Mouse (Mus musculus): ENCODE measurements around the gene Abraxas1. TPM values are rescaled to one million over a fixed set of nuclear protein-coding genes. Genes with fewer than 3 reads are reported as not detected.

The Abraxas1 gene
- polyA plus RNA-seq (2011; ENCODE audit: insufficient read depth, insufficient read length, low replicate concordance, missing spikeins): 6.3 and 9.9 TPM in 2 replicates

GRCm38 (mm10) chr5:100820483-100821184, at the start of gene Abraxas1:
TSS of gene Abraxas1 (minus strand) at chr5:100820965.
- H3K4me3 ChIP-seq (replicated peaks; ENCODE audit: control insufficient read depth, low read depth, low read length): peak within 1 kb of the TSS; percentile 79
- H3K27ac ChIP-seq (ENCODE audit: control insufficient read depth, insufficient read depth, low read depth, low read length, poor library complexity): peak within 1 kb of the TSS; percentile 80
- TF ChIP-seq POLR2A (IDR thresholded peaks at IDR 0.05; ENCODE audit: borderline replicate concordance, control insufficient read depth, low read depth, low read length): peak; percentile 98
- TF ChIP-seq CTCF (IDR thresholded peaks at IDR 0.05; ENCODE audit: control insufficient read depth, insufficient read depth, low read length): 0 out of 2 replicates have a peak, but pooled peaks have one; percentile 9
- under 1% methylated on average over 63 of the region's 63 CpGs for WGBS
- no peaks in the 10 kb centered on the region for H3K4me1 ChIP-seq (ENCODE audit: control insufficient read depth, insufficient read depth, low read length)

GRCm38 (mm10) chr5:100869197-100869895, 48.6 kb upstream of the Abraxas1 start:
- peaks cover 2% of the 10 kb centered on the region; the same call in 1 of the 2 replicates for H3K4me1 ChIP-seq (ENCODE audit: control insufficient read depth, insufficient read depth, low read length)
- WGBS: 65% methylated on average over 4 of the region's 4 CpGs
- H3K4me3 ChIP-seq (replicated peaks; ENCODE audit: control insufficient read depth, low read depth, low read length): no peak overlapping the region
- no peak overlapping the region for H3K27ac ChIP-seq (ENCODE audit: control insufficient read depth, insufficient read depth, low read depth, low read length, poor library complexity)
- TF ChIP-seq POLR2A (IDR thresholded peaks at IDR 0.05; ENCODE audit: borderline replicate concordance, control insufficient read depth, low read depth, low read length) (no peak), CTCF (IDR thresholded peaks at IDR 0.05; ENCODE audit: control insufficient read depth, insufficient read depth, low read length) (no peak)

DNA sequence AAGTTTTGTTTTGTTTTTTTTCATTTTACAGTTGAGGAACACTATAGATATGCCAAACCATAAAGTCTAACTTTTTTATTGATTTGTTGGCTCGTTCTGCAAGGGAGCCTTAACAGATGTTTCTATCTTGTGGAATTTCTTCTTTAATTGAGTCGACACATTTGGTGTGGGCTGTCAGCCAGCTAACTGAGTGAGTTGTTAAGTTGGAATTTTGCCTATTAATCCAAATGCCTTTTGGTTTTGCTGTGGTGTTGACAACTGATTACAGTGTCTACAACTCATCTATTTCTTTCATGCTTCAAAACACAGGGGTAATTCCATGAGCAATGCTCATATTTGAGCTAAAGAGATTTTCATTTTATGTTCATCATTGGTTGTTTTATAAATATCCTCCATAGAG, 45.4 kb upstream of the Abraxas1 start:
- H3K4me1 ChIP-seq (ENCODE audit: control insufficient read depth, insufficient read depth, low read length): no peaks in the 10 kb centered on the region; the same call in 1 of the 2 replicates
- TF ChIP-seq POLR2A (IDR thresholded peaks at IDR 0.05; ENCODE audit: borderline replicate concordance, control insufficient read depth, low read depth, low read length) (no peak), CTCF (IDR thresholded peaks at IDR 0.05; ENCODE audit: control insufficient read depth, insufficient read depth, low read length) (no peak)
- WGBS: 56% methylated on average over 2 of the region's 2 CpGs
- H3K27ac ChIP-seq (ENCODE audit: control insufficient read depth, insufficient read depth, low read depth, low read length, poor library complexity): no peak overlapping the region
- H3K4me3 ChIP-seq (replicated peaks; ENCODE audit: control insufficient read depth, low read depth, low read length): no peak overlapping the region

DNA sequence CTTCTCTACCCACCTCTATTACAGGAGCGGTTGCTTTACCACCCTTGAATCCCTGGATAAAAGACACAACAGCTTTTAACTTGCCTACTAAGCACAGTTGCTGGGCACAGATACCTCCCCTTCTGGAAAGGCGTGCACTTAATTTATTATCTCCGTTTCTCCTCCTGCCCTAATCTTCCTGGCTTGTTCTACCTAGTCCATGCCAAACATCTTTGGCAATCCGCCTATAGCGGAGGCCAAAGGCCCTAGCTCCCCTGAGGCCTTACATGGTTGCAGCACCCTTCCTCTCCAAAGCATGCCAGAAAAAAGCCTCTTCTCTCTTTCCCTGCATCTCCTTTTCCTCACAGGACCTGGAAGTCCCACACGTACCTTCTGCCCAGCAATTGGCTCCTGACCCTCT, 43.7 kb upstream of the Abraxas1 start:
- H3K4me3 ChIP-seq (replicated peaks; ENCODE audit: control insufficient read depth, low read depth, low read length): no peak overlapping the region
- WGBS: 80% methylated on average over 6 of the region's 6 CpGs
- TF ChIP-seq POLR2A (IDR thresholded peaks at IDR 0.05; ENCODE audit: borderline replicate concordance, control insufficient read depth, low read depth, low read length) (no peak), CTCF (IDR thresholded peaks at IDR 0.05; ENCODE audit: control insufficient read depth, insufficient read depth, low read length) (no peak)
- H3K4me1 ChIP-seq (ENCODE audit: control insufficient read depth, insufficient read depth, low read length): peaks cover 1% of the 10 kb centered on the region; the same call in 1 of the 2 replicates
- H3K27ac ChIP-seq (ENCODE audit: control insufficient read depth, insufficient read depth, low read depth, low read length, poor library complexity): no peak overlapping the region

DNA sequence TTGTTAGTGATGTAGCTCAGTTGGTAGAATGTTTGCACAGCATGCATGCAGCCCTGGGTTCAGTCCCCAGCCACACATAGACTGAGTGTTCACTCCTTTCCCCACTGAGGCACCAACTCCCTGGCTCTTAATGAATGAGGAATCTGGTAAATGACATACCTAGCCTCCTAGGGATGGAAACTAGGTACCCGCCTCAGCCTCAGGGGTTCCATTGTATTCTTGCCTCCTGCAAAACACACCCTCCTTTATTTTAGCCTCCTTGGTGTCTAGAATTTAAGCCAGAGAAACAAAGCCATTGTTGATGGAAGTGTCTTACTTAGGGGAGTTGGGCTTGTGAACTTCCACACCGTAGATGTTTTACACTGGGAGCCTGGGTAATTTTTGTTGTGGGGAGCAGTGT, 42.3 kb upstream of the Abraxas1 start:
- Histone ChIP-seq H3K4me1 (ENCODE audit: control insufficient read depth, insufficient read depth, low read length) (peaks cover 4% of the 10 kb centered on the region; the same call in 1 of the 2 replicates), H3K27ac (ENCODE audit: control insufficient read depth, insufficient read depth, low read depth, low read length, poor library complexity) (no peak overlapping the region), H3K4me3 (replicated peaks; ENCODE audit: control insufficient read depth, low read depth, low read length) (no peak overlapping the region)
- TF ChIP-seq CTCF (IDR thresholded peaks at IDR 0.05; ENCODE audit: control insufficient read depth, insufficient read depth, low read length) (no peak), POLR2A (IDR thresholded peaks at IDR 0.05; ENCODE audit: borderline replicate concordance, control insufficient read depth, low read depth, low read length) (no peak)
- WGBS: 79% methylated on average over 2 of the region's 2 CpGs

DNA sequence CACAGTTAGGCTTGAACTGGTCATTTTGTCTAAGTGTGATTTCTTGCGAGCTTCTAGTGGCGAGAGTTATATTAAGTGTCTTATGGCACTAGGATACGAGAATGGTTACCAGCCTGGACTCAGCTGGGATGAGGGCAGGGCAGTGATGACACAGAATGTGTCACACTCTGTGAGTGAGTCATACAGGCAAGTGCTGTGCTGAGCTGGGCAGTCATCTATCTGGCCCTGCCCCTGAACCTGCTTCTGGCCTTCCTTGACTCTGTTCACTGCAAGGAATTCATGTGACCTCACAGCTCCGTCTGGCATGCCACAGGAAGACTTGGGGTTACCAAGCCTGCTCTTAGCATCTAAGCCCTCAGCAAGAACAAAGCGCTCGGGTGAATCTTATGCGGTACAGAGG, 41.0 kb upstream of the Abraxas1 start:
- Histone ChIP-seq H3K4me1 (ENCODE audit: control insufficient read depth, insufficient read depth, low read length) (peaks cover 4% of the 10 kb centered on the region; the same call in 1 of the 2 replicates), H3K27ac (ENCODE audit: control insufficient read depth, insufficient read depth, low read depth, low read length, poor library complexity) (no peak overlapping the region), H3K4me3 (replicated peaks; ENCODE audit: control insufficient read depth, low read depth, low read length) (no peak overlapping the region)
- TF ChIP-seq POLR2A (IDR thresholded peaks at IDR 0.05; ENCODE audit: borderline replicate concordance, control insufficient read depth, low read depth, low read length) (no peak), CTCF (IDR thresholded peaks at IDR 0.05; ENCODE audit: control insufficient read depth, insufficient read depth, low read length) (no peak)
- 75% methylated on average over 7 of the region's 7 CpGs for WGBS

GRCm38 (mm10) chr5:100861140-100861539, 40.4 kb upstream of the Abraxas1 start:
- WGBS: 58% methylated on average over 4 of the region's 4 CpGs
- TF ChIP-seq POLR2A (IDR thresholded peaks at IDR 0.05; ENCODE audit: borderline replicate concordance, control insufficient read depth, low read depth, low read length) (no peak), CTCF (IDR thresholded peaks at IDR 0.05; ENCODE audit: control insufficient read depth, insufficient read depth, low read length) (no peak)
- no peak overlapping the region for H3K27ac ChIP-seq (ENCODE audit: control insufficient read depth, insufficient read depth, low read depth, low read length, poor library complexity)
- no peak overlapping the region for H3K4me3 ChIP-seq (replicated peaks; ENCODE audit: control insufficient read depth, low read depth, low read length)
- H3K4me1 ChIP-seq (ENCODE audit: control insufficient read depth, insufficient read depth, low read length): peaks cover 4% of the 10 kb centered on the region; the same call in 1 of the 2 replicates

DNA sequence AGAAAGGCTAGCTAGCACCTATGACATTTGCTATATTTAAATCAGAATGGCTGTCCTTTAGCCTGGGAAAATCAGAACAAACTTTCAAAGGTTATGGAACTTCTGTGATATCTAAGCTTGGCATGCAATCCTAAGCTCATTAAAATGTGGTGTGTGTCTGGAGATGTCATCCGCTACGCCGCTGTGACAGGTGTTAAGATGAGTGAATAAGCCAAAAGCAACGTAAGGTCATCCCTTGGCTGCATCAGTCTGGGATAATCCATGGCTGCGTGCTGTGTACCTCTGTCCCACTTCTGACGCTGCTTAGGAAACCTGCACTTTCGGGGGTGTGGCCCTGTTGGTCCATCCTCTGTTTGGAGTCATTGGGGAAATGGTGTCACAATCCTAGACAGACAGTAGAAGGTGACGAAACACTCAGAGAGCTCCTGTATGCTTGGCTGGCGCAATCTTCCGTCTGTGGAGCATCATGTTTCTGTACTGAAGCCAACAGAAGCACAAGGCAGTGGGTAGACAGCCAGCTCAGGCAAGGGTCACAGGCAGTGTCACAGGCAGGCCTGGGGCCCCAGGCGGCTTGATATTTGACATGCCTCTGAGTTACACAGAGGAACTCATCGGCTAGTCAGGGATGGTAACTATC, 39.8 kb upstream of the Abraxas1 start:
- TF ChIP-seq POLR2A (IDR thresholded peaks at IDR 0.05; ENCODE audit: borderline replicate concordance, control insufficient read depth, low read depth, low read length) (no peak), CTCF (IDR thresholded peaks at IDR 0.05; ENCODE audit: control insufficient read depth, insufficient read depth, low read length) (no peak)
- peak overlapping the region; percentile 79 for H3K27ac ChIP-seq (ENCODE audit: control insufficient read depth, insufficient read depth, low read depth, low read length, poor library complexity)

More for the DNA sequence above, 39.8 kb upstream of the Abraxas1 start:
- Histone ChIP-seq H3K4me1 (ENCODE audit: control insufficient read depth, insufficient read depth, low read length) (peaks cover 4% of the 10 kb centered on the region; the same call in 1 of the 2 replicates), H3K4me3 (replicated peaks; ENCODE audit: control insufficient read depth, low read depth, low read length) (no peak overlapping the region)
- WGBS: 48% methylated on average over 12 of the region's 12 CpGs

Measured in bone marrow, adult 2 months (tissue).